Mouse (Mus musculus): ENCODE measurements around the gene Nup107. TPM values are rescaled to one million over a fixed set of nuclear protein-coding genes. Genes with fewer than 3 reads are reported as not detected.
"Not testable (repeated sequence)": the region's sequence is repeated elsewhere in the genome, so short reads cannot be mapped to it uniquely, and the experiment has no call there.

The Nup107 gene
- polyA plus RNA-seq, 1 experiment from 2014 or later = 97.7 TPM

GRCm38 (mm10) chr10:117710604-117711141 lies 81.8 kb downstream of the Nup107 start, which contains the start of gene Mdm2:
Mdm2 (minus strand) TSS chr10:117710758.
- Histone ChIP-seq H3K27ac (peak within 1 kb of the TSS; percentile 97), H3K4me3 (replicated peaks) (peak within 1 kb of the TSS; percentile 82), H3K9ac (replicated peaks) (peak within 1 kb of the TSS; percentile 97), H3K4me1 (replicated peaks) (peaks cover 10% of the 10 kb centered on the region), H3K36me3 (peaks cover 25% of the 10 kb centered on the region), H3K27me3 (no peaks in the 10 kb centered on the region), H3K9me3 (no peaks in the 10 kb centered on the region), H3K4me2 (peak within 1 kb of the TSS; percentile 76)
- peak; percentile 86 for ATAC-seq (ENCODE audit: insufficient number of reproducible peaks, insufficient read depth, low FRiP score, low TSS enrichment, low read depth)
- under 1% methylated on average over 50 of the region's 52 CpGs for WGBS

GRCm38 (mm10) chr10:117709930-117710603 lies 82.4 kb downstream of the Nup107 start:
- H3K9ac ChIP-seq (replicated peaks) = peak overlapping the region; percentile 97
- WGBS = under 1% methylated on average over 63 of the region's 71 CpGs
- H3K36me3 ChIP-seq = peaks cover 32% of the 10 kb centered on the region
- no peaks in the 10 kb centered on the region for H3K9me3 ChIP-seq
- peaks cover 10% of the 10 kb centered on the region for H3K4me1 ChIP-seq (replicated peaks)
- H3K27me3 ChIP-seq = no peaks in the 10 kb centered on the region
- peak overlapping the region; percentile 97 for H3K27ac ChIP-seq
- peak overlapping the region; percentile 76 for H3K4me2 ChIP-seq
- peak overlapping the region; percentile 82 for H3K4me3 ChIP-seq (replicated peaks)
- ATAC-seq (ENCODE audit: insufficient number of reproducible peaks, insufficient read depth, low FRiP score, low TSS enrichment, low read depth) = peak; percentile 79

GRCm38 (mm10) chr10:117709326-117709830 lies 83.1 kb downstream of the Nup107 start:
- H3K4me1 ChIP-seq (replicated peaks) = peaks cover 10% of the 10 kb centered on the region
- H3K4me3 ChIP-seq (replicated peaks) = peak overlapping the region; percentile 82
- H3K27ac ChIP-seq = no peak overlapping the region
- H3K4me2 ChIP-seq = peak overlapping the region; percentile 76
- peaks cover 38% of the 10 kb centered on the region for H3K36me3 ChIP-seq
- no peaks in the 10 kb centered on the region for H3K9me3 ChIP-seq
- no peaks in the 10 kb centered on the region for H3K27me3 ChIP-seq
- 55% methylated on average over 12 of the region's 12 CpGs for WGBS
- H3K9ac ChIP-seq (replicated peaks) = peak overlapping the region; percentile 97
- no peak for ATAC-seq (ENCODE audit: insufficient number of reproducible peaks, insufficient read depth, low FRiP score, low TSS enrichment, low read depth)

GRCm38 (mm10) chr10:117708856-117709255 lies 83.6 kb downstream of the Nup107 start:
- H3K9me3 ChIP-seq = no peaks in the 10 kb centered on the region
- H3K27ac ChIP-seq = no peak overlapping the region
- H3K27me3 ChIP-seq = no peaks in the 10 kb centered on the region
- WGBS = 89% methylated on average over 9 of the region's 9 CpGs
- H3K4me1 ChIP-seq (replicated peaks) = peaks cover 10% of the 10 kb centered on the region
- peak overlapping the region; percentile 82 for H3K4me3 ChIP-seq (replicated peaks)
- no peak for ATAC-seq (ENCODE audit: insufficient number of reproducible peaks, insufficient read depth, low FRiP score, low TSS enrichment, low read depth)
- H3K4me2 ChIP-seq = peak overlapping the region; percentile 76
- H3K9ac ChIP-seq (replicated peaks) = no peak overlapping the region
- peaks cover 44% of the 10 kb centered on the region for H3K36me3 ChIP-seq

GRCm38 (mm10) chr10:117708376-117708775 lies 84.1 kb downstream of the Nup107 start:
- no peak overlapping the region for H3K4me3 ChIP-seq (replicated peaks)
- no peak overlapping the region for H3K4me2 ChIP-seq
- WGBS = 97% methylated on average over 2 of the region's 2 CpGs
- peaks cover 48% of the 10 kb centered on the region for H3K36me3 ChIP-seq
- peaks cover 10% of the 10 kb centered on the region for H3K4me1 ChIP-seq (replicated peaks)
- H3K27me3 ChIP-seq = no peaks in the 10 kb centered on the region
- H3K9me3 ChIP-seq = no peaks in the 10 kb centered on the region
- no peak overlapping the region for H3K9ac ChIP-seq (replicated peaks)
- no peak overlapping the region for H3K27ac ChIP-seq
- ATAC-seq (ENCODE audit: insufficient number of reproducible peaks, insufficient read depth, low FRiP score, low TSS enrichment, low read depth) = no peak

- ATAC-seq (ENCODE audit: insufficient number of reproducible peaks, insufficient read depth, low FRiP score, low TSS enrichment, low read depth) = no peak
- WGBS = 89% methylated on average over 2 of the region's 2 CpGs
Measured at GRCm38 (mm10) chr10:117707114-117707838, 85.2 kb downstream of the Nup107 start.

GRCm38 (mm10) chr10:117706440-117706839 lies 86.1 kb downstream of the Nup107 start:
- no peaks in the 10 kb centered on the region for H3K27me3 ChIP-seq
- WGBS = 90% methylated on average over 6 of the region's 6 CpGs

More at GRCm38 (mm10) chr10:117707114-117707838, 85.2 kb downstream of the Nup107 start:
- Histone ChIP-seq H3K9ac (replicated peaks) (no peak overlapping the region), H3K36me3 (peaks cover 58% of the 10 kb centered on the region), H3K4me1 (replicated peaks) (peaks cover 10% of the 10 kb centered on the region), H3K27me3 (no peaks in the 10 kb centered on the region), H3K27ac (no peak overlapping the region), H3K4me3 (replicated peaks) (no peak overlapping the region), H3K4me2 (no peak overlapping the region), H3K9me3 (no peaks in the 10 kb centered on the region)

GRCm38 (mm10) chr10:117705806-117706205 lies 86.7 kb downstream of the Nup107 start:
- H3K36me3 ChIP-seq = peaks cover 71% of the 10 kb centered on the region
- no peak for ATAC-seq (ENCODE audit: insufficient number of reproducible peaks, insufficient read depth, low FRiP score, low TSS enrichment, low read depth)
- no peak overlapping the region for H3K9ac ChIP-seq (replicated peaks)
- no peaks in the 10 kb centered on the region for H3K27me3 ChIP-seq
- no peaks in the 10 kb centered on the region for H3K9me3 ChIP-seq
- H3K27ac ChIP-seq = no peak overlapping the region
- no peak overlapping the region for H3K4me2 ChIP-seq
- H3K4me3 ChIP-seq (replicated peaks) = no peak overlapping the region
- H3K4me1 ChIP-seq (replicated peaks) = peaks cover 10% of the 10 kb centered on the region

More at GRCm38 (mm10) chr10:117706440-117706839, 86.1 kb downstream of the Nup107 start:
- Histone ChIP-seq H3K4me2 (no peak overlapping the region), H3K4me1 (replicated peaks) (peaks cover 10% of the 10 kb centered on the region), H3K27ac (no peak overlapping the region), H3K4me3 (replicated peaks) (no peak overlapping the region), H3K9me3 (no peaks in the 10 kb centered on the region), H3K36me3 (peaks cover 66% of the 10 kb centered on the region), H3K9ac (replicated peaks) (no peak overlapping the region)
- no peak for ATAC-seq (ENCODE audit: insufficient number of reproducible peaks, insufficient read depth, low FRiP score, low TSS enrichment, low read depth)

- Histone ChIP-seq H3K4me1 (replicated peaks) (peaks cover 10% of the 10 kb centered on the region), H3K4me2 (no peak overlapping the region), H3K4me3 (replicated peaks) (no peak overlapping the region), H3K36me3 (peaks cover 79% of the 10 kb centered on the region), H3K27ac (no peak overlapping the region), H3K9me3 (no peaks in the 10 kb centered on the region), H3K9ac (replicated peaks) (no peak overlapping the region), H3K27me3 (no peaks in the 10 kb centered on the region)
- 96% methylated on average over 6 of the region's 6 CpGs for WGBS
- no peak for ATAC-seq (ENCODE audit: insufficient number of reproducible peaks, insufficient read depth, low FRiP score, low TSS enrichment, low read depth)
Measured at GRCm38 (mm10) chr10:117704964-117705335, 87.6 kb downstream of the Nup107 start.

- not testable (repeated sequence) for H3K4me1 ChIP-seq (replicated peaks); H3K9me3 ChIP-seq; H3K4me3 ChIP-seq (replicated peaks); H3K4me2 ChIP-seq; H3K27me3 ChIP-seq; H3K9ac ChIP-seq (replicated peaks); H3K27ac ChIP-seq; ATAC-seq (ENCODE audit: insufficient number of reproducible peaks, insufficient read depth, low FRiP score, low TSS enrichment, low read depth)
- 95% methylated on average over 6 of the region's 6 CpGs for WGBS
- peaks cover 84% of the 10 kb centered on the region for H3K36me3 ChIP-seq
Measured at GRCm38 (mm10) chr10:117704314-117704963, 88.1 kb downstream of the Nup107 start.

GRCm38 (mm10) chr10:117703506-117703905 lies 89.0 kb downstream of the Nup107 start:
- H3K36me3 ChIP-seq = peaks cover 90% of the 10 kb centered on the region
- 93% methylated on average over 3 of the region's 3 CpGs for WGBS
- H3K9me3 ChIP-seq = no peaks in the 10 kb centered on the region
- H3K4me1 ChIP-seq (replicated peaks) = no peaks in the 10 kb centered on the region
- no peak overlapping the region for H3K9ac ChIP-seq (replicated peaks)
- ATAC-seq (ENCODE audit: insufficient number of reproducible peaks, insufficient read depth, low FRiP score, low TSS enrichment, low read depth) = no peak
- no peaks in the 10 kb centered on the region for H3K27me3 ChIP-seq
- H3K27ac ChIP-seq = no peak overlapping the region
- no peak overlapping the region for H3K4me3 ChIP-seq (replicated peaks)
- H3K4me2 ChIP-seq = no peak overlapping the region
